Mouse (Mus musculus) stomach, embryonic 15.5 days (tissue): ENCODE measurements around the gene Dgka. TPM values are rescaled to one million over a fixed set of nuclear protein-coding genes. Genes with fewer than 3 reads are reported as not detected.

Source experiments
- ATAC-seq: fragments of 200-750 bp; cut with Nextera tagmentation; 2 replicates; pipeline ENCODE4 v1.8.0; 2017; ENCODE audit warnings: low read depth, moderate number of reproducible peaks, moderate TSS enrichment; ENCODE audit not compliant: insufficient read depth, low FRiP score
- H3K27ac ChIP-seq: fragments of 300-500 bp; sonication (generic); 2 replicates; pipeline ENCODE4 v1.5.1; 2015; ENCODE audit warnings: mild to moderate bottlenecking, inconsistent platforms
- H3K27me3 ChIP-seq: fragments of 300-500 bp; sonication (generic); replicated peaks from 2 replicates; pipeline ENCODE4 v1.6.1; 2015; ENCODE audit warnings: inconsistent platforms
- H3K36me3 ChIP-seq: fragments of 300-500 bp; sonication (generic); 2 replicates; pipeline ENCODE4 v1.6.1; 2015; ENCODE audit warnings: inconsistent platforms
- H3K4me1 ChIP-seq: fragments of 300-500 bp; sonication (generic); 2 replicates; pipeline ENCODE4 v1.6.1; 2015; ENCODE audit warnings: inconsistent platforms
- H3K4me2 ChIP-seq: fragments of 300-500 bp; sonication (generic); 2 replicates; pipeline ENCODE4 v1.6.1; 2015; ENCODE audit warnings: mild to moderate bottlenecking, inconsistent platforms
- H3K4me3 ChIP-seq: fragments of 300-500 bp; sonication (generic); replicated peaks from 2 replicates; pipeline ENCODE4 v1.5.1; 2015; ENCODE audit warnings: inconsistent platforms
- H3K9ac ChIP-seq: fragments of 300-500 bp; sonication (generic); 2 replicates; pipeline ENCODE4 v1.6.1; 2015; ENCODE audit warnings: inconsistent platforms
- H3K9me3 ChIP-seq: fragments of 300-500 bp; sonication (generic); 2 replicates; pipeline ENCODE4 v1.6.1; 2016; ENCODE audit warnings: inconsistent platforms
- WGBS: fragments of 180-500 bp; shearing (Covaris S2); methylation state at CpG from one replicate; pipeline ENCODE4 v1.1.7; 2015; 5-methylcytosine and 5-hydroxymethylcytosine counted together
- polyA plus RNA-seq: library from polyadenylated mRNA; unstranded; fragments of >200 nt; fragmentation: Nextera tagmentation; extraction: Ambion mirVana; gene quantifications from 2 replicates; pipeline ENCODE4 v1.2.1, GENCODE M21; 2015

Gene Dgka
- polyA plus RNA-seq, 1 experiment from 2014 or later: 18.0 TPM

GRCm38 (mm10) chr10:128697072-128697725, 47.5 kb downstream of the Dgka start:
- 80% methylated on average over 6 of the region's 6 CpGs for WGBS
- Histone ChIP-seq H3K9ac (no peak overlapping the region), H3K4me3 (no peak overlapping the region; the same call in 1 of the 2 replicates), H3K27ac (peak overlapping the region; percentile 52; the same call in 1 of the 2 replicates), H3K4me1 (peaks cover 3% of the 10 kb centered on the region; the same call in 1 of the 2 replicates), H3K9me3 (no peaks in the 10 kb centered on the region), H3K27me3 (no peaks in the 10 kb centered on the region), H3K36me3 (peaks cover 33% of the 10 kb centered on the region), H3K4me2 (no peak overlapping the region; the same call in 1 of the 2 replicates)
- no peak for ATAC-seq

GRCm38 (mm10) chr10:128695992-128696807, 48.5 kb downstream of the Dgka start, which contains the start of gene Rab5b:
Gene Rab5b (minus strand): TSS chr10:128696264.
- Histone ChIP-seq H3K36me3 (peaks cover 24% of the 10 kb centered on the region), H3K4me2 (peak within 1 kb of the TSS; percentile 65), H3K4me1 (peaks cover 3% of the 10 kb centered on the region; the same call in 1 of the 2 replicates), H3K4me3 (peak within 1 kb of the TSS; percentile 95), H3K9ac (peak within 1 kb of the TSS; percentile 99), H3K27me3 (no peaks in the 10 kb centered on the region), H3K27ac (peak within 1 kb of the TSS; percentile 99), H3K9me3 (no peaks in the 10 kb centered on the region)
- under 1% methylated on average over 38 of the region's 40 CpGs for WGBS
- peak; percentile 99 for ATAC-seq

GRCm38 (mm10) chr10:128695411-128695991, 49.2 kb downstream of the Dgka start:
- WGBS: under 1% methylated on average over 22 of the region's 22 CpGs
- ATAC-seq: no peak; the same call in 1 of the 2 replicates

GRCm38 (mm10) chr10:128674469-128675008, 70.1 kb downstream of the Dgka start:
- no peak for ATAC-seq
- H3K27ac ChIP-seq: peak overlapping the region; percentile 40
- no peaks in the 10 kb centered on the region for H3K27me3 ChIP-seq
- H3K36me3 ChIP-seq: 0 out of 2 replicates have a peak, but pooled peaks cover under 1% of the 10 kb centered on the region
- H3K9ac ChIP-seq: peak overlapping the region; percentile 17; the same call in 1 of the 2 replicates
- peaks cover 7% of the 10 kb centered on the region for H3K4me1 ChIP-seq
- H3K9me3 ChIP-seq: no peaks in the 10 kb centered on the region
- peak overlapping the region; percentile 81 for H3K4me2 ChIP-seq
- peak overlapping the region; percentile 69 for H3K4me3 ChIP-seq
- WGBS: 1% methylated on average over 9 of the region's 9 CpGs

More at GRCm38 (mm10) chr10:128695411-128695991, 49.2 kb downstream of the Dgka start:
- peaks cover 21% of the 10 kb centered on the region for H3K36me3 ChIP-seq
- no peaks in the 10 kb centered on the region for H3K9me3 ChIP-seq
- H3K4me1 ChIP-seq: peaks cover 3% of the 10 kb centered on the region; the same call in 1 of the 2 replicates
- peak overlapping the region; percentile 65 for H3K4me2 ChIP-seq
- peak overlapping the region; percentile 99 for H3K27ac ChIP-seq
- peak overlapping the region; percentile 95 for H3K4me3 ChIP-seq
- H3K9ac ChIP-seq: peak overlapping the region; percentile 99
- no peaks in the 10 kb centered on the region for H3K27me3 ChIP-seq

GRCm38 (mm10) chr10:128673763-128674468, 70.7 kb downstream of the Dgka start, which contains the start of gene Suox:
Gene Suox (minus strand): TSS chr10:128674073.
- H3K36me3 ChIP-seq: no peaks in the 10 kb centered on the region
- H3K4me2 ChIP-seq: peak within 1 kb of the TSS; percentile 81
- H3K4me1 ChIP-seq: peaks cover 8% of the 10 kb centered on the region
- no peaks in the 10 kb centered on the region for H3K27me3 ChIP-seq
- no peaks in the 10 kb centered on the region for H3K9me3 ChIP-seq
- peak; percentile 92 for ATAC-seq
- H3K9ac ChIP-seq: peak within 1 kb of the TSS; percentile 17
- peak within 1 kb of the TSS; percentile 69 for H3K4me3 ChIP-seq
- under 1% methylated on average over 59 of the region's 60 CpGs for WGBS
- H3K27ac ChIP-seq: peak within 1 kb of the TSS; percentile 40

- Histone ChIP-seq H3K9me3 (no peaks in the 10 kb centered on the region), H3K4me1 (peaks cover 15% of the 10 kb centered on the region), H3K4me3 (no peak overlapping the region), H3K36me3 (no peaks in the 10 kb centered on the region), H3K4me2 (no peak overlapping the region), H3K9ac (no peak overlapping the region), H3K27me3 (no peaks in the 10 kb centered on the region), H3K27ac (no peak overlapping the region)
- 88% methylated on average over 9 of the region's 9 CpGs for WGBS
- ATAC-seq: no peak
These were observed 73.5 kb downstream of the Dgka start for GRCm38 (mm10) chr10:128671148-128671547.

Other genes starting within 250 kb of the Dgka start
- gene Myl6b, start 246.2 kb downstream of the Dgka start, polyA plus RNA-seq: 3.0 and 3.4 TPM in 2 replicates
- 28.8 and 32.1 TPM in 2 replicates for gene Esyt1, start 219.0 kb downstream of the Dgka start, polyA plus RNA-seq
- 12.1 and 12.4 TPM in 2 replicates for gene Zc3h10, start 197.1 kb downstream of the Dgka start, polyA plus RNA-seq
- gene Rpl41, start 195.6 kb downstream of the Dgka start, polyA plus RNA-seq: 3,689 and 3,942 TPM in 2 replicates
- 213 and 215 TPM in 2 replicates for gene Pa2g4, start 178.9 kb downstream of the Dgka start, polyA plus RNA-seq
- 24.0 and 27.6 TPM in 2 replicates for gene Erbb3, start 155.2 kb downstream of the Dgka start, polyA plus RNA-seq
- 674 and 714 TPM in 2 replicates for gene Rps26, start 118.1 kb downstream of the Dgka start, polyA plus RNA-seq
- gene Ikzf4, start 98.9 kb downstream of the Dgka start, polyA plus RNA-seq: 2.2 and 2.7 TPM in 2 replicates
- gene Suox, start 70.8 kb downstream of the Dgka start, polyA plus RNA-seq: 14.4 and 16.2 TPM in 2 replicates
- 68.9 and 75.1 TPM in 2 replicates for gene Rab5b, start 48.6 kb downstream of the Dgka start, polyA plus RNA-seq
- gene Pmel, start 40.7 kb downstream of the Dgka start, polyA plus RNA-seq: 1.3 and 1.9 TPM in 2 replicates
- 79.8 and 89.1 TPM in 2 replicates for gene Cdk2, start 39.8 kb downstream of the Dgka start, polyA plus RNA-seq
- 36.1 TPM in 2 replicates for gene Pym1, start 3.0 kb upstream of the Dgka start, polyA plus RNA-seq
- 1.2 and 2.0 TPM in 2 replicates for gene Mmp19, start 46.1 kb upstream of the Dgka start, polyA plus RNA-seq
- 49.8 and 50.6 TPM in 2 replicates for gene Dnajc14, start 59.2 kb upstream of the Dgka start, polyA plus RNA-seq
- 15.4 and 16.3 TPM in 2 replicates for gene Tmem198b, start 59.5 kb upstream of the Dgka start, polyA plus RNA-seq
- 187 and 207 TPM in 2 replicates for gene Sarnp, start 72.5 kb upstream of the Dgka start, polyA plus RNA-seq
- 92.8 and 95.7 TPM in 2 replicates for gene Ormdl2, start 76.8 kb upstream of the Dgka start, polyA plus RNA-seq
- gene Gdf11, start 146.9 kb upstream of the Dgka start, polyA plus RNA-seq: 4.4 and 4.7 TPM in 2 replicates
- 693 and 758 TPM in 2 replicates for gene Cd63, start 156.1 kb upstream of the Dgka start, polyA plus RNA-seq
- gene Rdh5, start 178.0 kb upstream of the Dgka start, polyA plus RNA-seq: 12.9 and 15.0 TPM in 2 replicates
- gene Bloc1s1, start 179.2 kb upstream of the Dgka start, polyA plus RNA-seq: 190 and 208 TPM in 2 replicates
- gene Itga7, start 189.0 kb upstream of the Dgka start, polyA plus RNA-seq: 5.2 and 5.7 TPM in 2 replicates
- gene Mettl7b, start 216.1 kb upstream of the Dgka start, polyA plus RNA-seq: 2.2 and 2.8 TPM in 2 replicates
- gene Olfr9, start 244.6 kb upstream of the Dgka start, polyA plus RNA-seq: not detected in 2 replicates